Mouse (Mus musculus) cerebellum, adult (tissue): ENCODE data around the gene Muc13.

Experiments
- ATAC-seq: cut with Nextera tagmentation; 2 replicates; pipeline ENCODE4 v1.9.2; 2017; ENCODE audit warnings: mild to moderate bottlenecking, moderate library complexity, mixed read lengths; ENCODE audit not compliant: insufficient number of reproducible peaks, low FRiP score, low TSS enrichment

Gene Muc13

GRCm38 (mm10) chr16:33768491-33769278 is 25.2 kb upstream of the Muc13 start:
- no peak for ATAC-seq

- ATAC-seq = no peak
Measured at GRCm38 (mm10) chr16:33769848-33770247, 24.0 kb upstream of the Muc13 start.

- ATAC-seq = no peak
Measured at GRCm38 (mm10) chr16:33770778-33771454, 22.9 kb upstream of the Muc13 start.

GRCm38 (mm10) chr16:33772809-33773208 is 21.0 kb upstream of the Muc13 start:
- no peak for ATAC-seq

GRCm38 (mm10) chr16:33774972-33775371 is 18.9 kb upstream of the Muc13 start:
- no peak for ATAC-seq

- no peak for ATAC-seq
Measured at GRCm38 (mm10) chr16:33775733-33776335, 18.0 kb upstream of the Muc13 start.

DNA sequence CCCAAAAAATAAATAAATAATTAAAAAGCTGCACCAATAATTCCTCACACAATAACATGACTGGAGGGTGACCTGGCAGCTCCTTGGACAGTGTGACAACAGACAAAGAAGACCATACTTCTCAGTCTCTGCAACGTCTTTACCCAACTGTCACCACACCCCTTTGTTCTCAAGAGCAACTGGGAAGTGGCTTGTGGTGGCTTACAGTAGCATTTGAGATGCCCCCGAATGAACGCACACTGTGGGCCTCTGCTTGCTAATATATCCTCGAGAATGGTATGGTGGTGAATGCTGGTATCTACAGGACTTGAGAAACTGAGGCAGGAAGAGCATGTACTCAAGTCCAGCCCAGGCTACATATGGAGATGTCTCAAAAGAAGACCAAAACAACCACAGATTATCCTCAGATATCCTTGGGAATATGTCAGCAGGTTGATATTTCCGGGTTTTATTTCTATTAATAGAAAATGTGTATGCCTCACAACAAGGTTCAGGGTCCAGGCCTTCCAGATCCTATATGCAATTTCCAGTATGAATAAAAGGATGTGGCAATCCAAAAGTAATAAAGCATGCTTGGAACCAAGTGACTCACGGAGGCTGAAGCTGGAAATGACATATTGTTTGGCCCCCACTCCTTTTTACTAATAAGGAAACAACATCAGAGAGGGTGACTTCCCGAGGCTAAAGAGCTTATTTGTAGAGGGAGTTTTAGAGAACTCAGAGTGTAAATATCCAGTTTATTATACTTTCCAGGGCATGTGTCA is 16.9 kb upstream of the Muc13 start:
- ATAC-seq = no peak

DNA sequence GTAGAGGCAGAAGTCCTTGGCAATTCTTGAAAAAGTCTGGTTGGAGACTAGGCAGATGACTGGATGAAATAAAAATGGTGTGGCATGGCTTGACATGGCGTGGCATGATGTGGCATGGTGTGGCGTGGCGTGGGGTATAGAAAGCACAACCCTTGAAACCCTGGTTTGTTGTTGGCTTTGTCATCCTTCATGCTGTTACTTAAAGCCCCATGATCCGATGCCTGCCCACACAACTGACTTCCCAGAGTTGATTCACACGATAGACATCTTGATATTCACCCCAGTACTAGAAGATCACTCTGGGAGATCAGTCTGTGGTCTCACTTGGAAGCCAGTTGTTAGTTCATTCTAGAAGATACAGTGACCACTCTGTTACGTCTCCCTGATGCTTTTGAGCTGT is 16.2 kb upstream of the Muc13 start:
- ATAC-seq = no peak

GRCm38 (mm10) chr16:33781789-33782728 is 11.8 kb upstream of the Muc13 start:
- ATAC-seq = no peak

DNA sequence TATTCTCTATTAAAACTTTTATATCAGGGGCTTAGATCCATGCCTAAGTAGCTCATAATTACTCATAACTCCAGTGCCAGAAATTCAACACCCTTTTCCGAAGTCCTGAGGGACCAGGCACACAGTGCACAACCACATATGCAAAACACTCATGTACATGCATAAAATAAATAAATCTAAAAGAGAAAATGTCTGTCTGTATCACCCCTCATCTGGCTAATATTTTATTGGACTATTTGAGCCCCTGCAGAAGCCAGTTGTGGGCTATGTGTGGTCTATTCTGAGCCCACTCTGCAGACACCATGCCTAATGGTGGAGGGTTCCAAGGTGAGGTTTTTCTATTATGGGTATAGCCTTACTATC is 11.1 kb upstream of the Muc13 start:
- ATAC-seq = no peak

DNA sequence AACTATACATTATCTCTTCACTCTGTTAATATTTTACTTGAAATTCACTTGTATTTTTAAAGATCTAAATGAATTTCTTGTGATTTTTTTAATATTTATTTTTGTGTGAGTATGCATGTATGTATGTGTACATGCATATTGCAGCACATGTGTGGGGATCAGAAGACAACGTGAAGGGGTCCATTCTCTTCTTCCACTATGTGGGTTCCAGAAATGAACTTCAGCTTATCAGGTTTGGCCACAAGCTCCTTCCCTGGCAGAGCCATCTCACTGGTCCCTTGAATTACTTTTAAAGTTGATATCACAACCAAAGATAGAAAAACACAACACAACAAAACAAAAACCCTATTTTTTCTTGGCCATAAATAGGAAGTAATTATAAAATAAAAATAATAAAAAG is 9.3 kb upstream of the Muc13 start:
- no peak for ATAC-seq

GRCm38 (mm10) chr16:33785092-33785704 is 8.6 kb upstream of the Muc13 start:
- no peak for ATAC-seq

DNA sequence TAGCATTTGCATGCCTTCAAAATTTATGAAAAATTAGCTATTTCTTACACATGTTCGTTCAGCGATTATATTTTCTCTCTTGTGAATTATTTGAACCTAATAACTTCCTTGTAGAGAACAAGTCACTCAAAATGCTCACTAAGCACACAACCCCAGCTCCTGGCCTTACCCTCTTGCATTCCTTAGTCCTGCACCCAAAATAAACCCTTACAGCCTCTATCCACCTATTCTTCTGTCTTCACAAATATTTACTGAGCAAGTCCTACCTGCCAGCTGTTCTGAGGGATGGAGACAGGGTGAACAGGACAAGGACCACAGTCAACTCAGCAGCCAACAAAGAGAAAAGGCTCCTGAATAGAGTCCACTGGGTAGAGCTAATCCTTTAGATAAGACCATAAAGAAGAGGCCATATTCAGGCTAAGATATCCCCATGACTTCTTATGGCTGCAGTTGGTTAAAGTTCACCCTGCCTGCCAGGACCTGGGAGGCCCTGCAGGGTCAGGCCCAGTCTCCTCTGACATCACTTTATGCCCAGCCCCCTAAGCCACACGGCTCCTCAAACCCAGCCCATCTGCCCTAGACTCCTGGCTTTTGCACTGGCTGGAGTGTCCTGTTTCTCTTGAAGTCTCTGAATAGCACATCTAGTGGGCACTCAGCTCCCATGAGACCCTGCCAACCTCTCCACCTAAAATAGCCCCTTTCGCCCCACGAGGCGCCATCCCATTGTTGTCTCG is 7.0 kb upstream of the Muc13 start:
- ATAC-seq = no peak

DNA sequence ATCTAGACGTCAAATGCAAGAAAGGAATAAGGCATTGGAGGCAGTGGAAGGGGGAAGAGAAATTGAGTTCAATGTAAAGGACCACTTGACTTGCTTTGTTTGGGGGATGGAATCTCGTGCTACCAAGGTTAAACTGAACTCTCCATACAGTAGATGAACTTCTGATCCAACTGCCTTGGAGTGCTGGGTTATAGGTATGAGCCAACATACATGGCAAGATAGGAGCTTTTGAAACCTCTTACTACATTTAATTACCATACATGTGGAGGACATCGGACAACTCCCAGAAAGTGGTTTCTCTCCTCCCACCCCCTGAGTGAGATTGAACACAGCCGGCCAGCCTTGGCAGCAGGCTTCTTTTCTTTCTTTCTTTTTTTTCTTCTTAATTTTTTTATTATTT is 1.3 kb downstream of the Muc13 start:
- no peak for ATAC-seq

DNA sequence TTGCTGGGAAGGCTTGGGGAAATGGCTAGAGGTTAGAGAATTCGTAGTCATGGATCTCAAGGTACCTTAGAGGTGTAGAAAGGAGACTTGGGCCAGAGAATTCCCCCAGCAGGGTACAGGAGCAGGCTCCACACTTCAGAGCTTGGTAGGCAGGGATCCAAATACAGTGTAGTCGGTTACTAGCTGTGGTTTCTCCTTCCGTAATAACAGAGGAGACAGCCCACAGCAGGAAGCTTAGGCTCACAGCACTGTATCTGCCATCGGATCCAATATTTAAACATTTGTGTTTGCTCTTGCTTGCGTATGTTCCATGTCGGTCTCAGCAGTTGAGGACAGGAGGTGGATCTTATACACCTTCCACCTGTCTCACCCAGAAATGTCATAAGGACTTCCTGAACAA is 2.0 kb downstream of the Muc13 start:
- ATAC-seq = no peak

- no peak for ATAC-seq
Measured at GRCm38 (mm10) chr16:33796756-33797155, 2.9 kb downstream of the Muc13 start.

GRCm38 (mm10) chr16:33797860-33798259 is 4.0 kb downstream of the Muc13 start:
- ATAC-seq = no peak

DNA sequence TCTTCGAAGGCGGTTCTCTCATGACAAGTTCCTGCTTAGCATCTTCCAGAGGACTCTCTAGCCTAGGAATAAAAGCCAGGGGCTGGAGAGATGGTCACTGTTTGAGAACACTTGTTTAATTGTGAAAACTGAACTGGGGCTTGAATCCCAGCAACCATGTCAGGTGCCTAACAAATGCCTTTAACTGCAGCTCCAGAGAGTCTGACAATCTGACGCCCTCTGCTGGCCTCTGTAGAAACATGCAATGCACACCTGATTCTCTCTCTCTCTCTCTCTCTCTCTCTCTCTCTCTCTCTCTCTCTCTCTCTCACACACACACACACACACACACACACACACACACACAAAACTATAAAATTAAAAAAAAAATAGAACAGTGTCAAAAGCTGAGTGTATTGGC is 16.2 kb downstream of the Muc13 start:
- no peak for ATAC-seq
